19 mouse cellular contexts compared by ENCODE assay signal in genomic region chr15:98569795-98570365, GRCm38 (mm10). TPM values are rescaled to one million over a fixed set of nuclear protein-coding genes. Genes with fewer than 3 reads are reported as not detected.
A peak's percentile ranks its signal among the peaks of the same experiment; 100 is the strongest.
DNase-seq lines count a peak whose midpoint lies in the region; ATAC-seq and TF ChIP-seq lines count a peak whose summit lies in the region.
"Had no signal": no experiment of that assay in that cellular context is flagged by ENCODE, and none has a peak within 500 bp of the region (broad histone marks: within the 10 kb centered on the region; RNA-seq: fewer than 3 reads in every experiment).

No protein-coding gene starts in this region.

- peaks cover 16% of the 10 kb centered on the region for H3K36me3 ChIP-seq in forebrain, embryonic 10.5 days (replicated peaks)
- H3K36me3 ChIP-seq in forebrain, embryonic 13.5 days (ENCODE audit: poor library complexity, severe bottlenecking): no peaks in the 10 kb centered on the region; the same call in 1 of the 2 replicates
- no peaks in the 10 kb centered on the region for H3K36me3 ChIP-seq in kidney, adult 2 months (ENCODE audit: control insufficient read depth, insufficient read depth, low read length)
- H3K36me3 ChIP-seq in E14TG2a.4 (ENCODE audit: insufficient read depth, low read length): peaks cover 21% of the 10 kb centered on the region
- H3K36me3 ChIP-seq in embryonic facial prominence, embryonic 14.5 days (ENCODE audit: control insufficient read depth, insufficient read depth, low read length): 0 out of 2 replicates have a peak, but pooled peaks cover 8% of the 10 kb centered on the region
- H3K36me3 ChIP-seq: midbrain, embryonic 12.5 days; neural tube, embryonic 15.5 days had no signal

- H3K27me3 ChIP-seq in forebrain, embryonic 10.5 days (ENCODE audit: poor library complexity, severe bottlenecking): no peaks in the 10 kb centered on the region
- H3K27me3 ChIP-seq in forebrain, embryonic 13.5 days: no peaks in the 10 kb centered on the region
- H3K27me3 ChIP-seq in kidney, adult 2 months (replicated peaks; ENCODE audit: control insufficient read depth, insufficient read depth, low read length): no peaks in the 10 kb centered on the region
- no peaks in the 10 kb centered on the region for H3K27me3 ChIP-seq in E14TG2a.4 (ENCODE audit: insufficient read depth, low read length)
- no peaks in the 10 kb centered on the region for H3K27me3 ChIP-seq in embryonic facial prominence, embryonic 14.5 days (replicated peaks; ENCODE audit: control insufficient read depth, insufficient read depth, low read length)
- H3K27me3 ChIP-seq: embryonic facial prominence, embryonic 13.5 days; liver, embryonic 12.5 days; lung, embryonic 15.5 days; midbrain, embryonic 12.5 days; neural tube, embryonic 15.5 days; Patski had no signal

- H3K9me3 ChIP-seq in forebrain, embryonic 10.5 days: no peaks in the 10 kb centered on the region
- no peaks in the 10 kb centered on the region for H3K9me3 ChIP-seq in forebrain, embryonic 13.5 days (replicated peaks)
- no peaks in the 10 kb centered on the region for H3K9me3 ChIP-seq in E14TG2a.4 (ENCODE audit: low read length)
- H3K9me3 ChIP-seq in embryonic facial prominence, embryonic 14.5 days (ENCODE audit: control insufficient read depth, low read length): no peaks in the 10 kb centered on the region
- H3K9me3 ChIP-seq: embryonic facial prominence, embryonic 13.5 days; liver, embryonic 12.5 days; lung, embryonic 15.5 days; midbrain, embryonic 12.5 days; neural tube, embryonic 15.5 days had no signal

- WGBS in forebrain, embryonic 10.5 days: 90% methylated on average over 4 of the region's 4 CpGs
- 80% methylated on average over 4 of the region's 4 CpGs for WGBS in forebrain, embryonic 13.5 days
- 77% methylated on average over 4 of the region's 4 CpGs for WGBS in kidney, adult 2 months
- WGBS in embryonic facial prominence, embryonic 14.5 days: 85% methylated on average over 4 of the region's 4 CpGs

- H3K9ac ChIP-seq in forebrain, embryonic 13.5 days: no peak overlapping the region
- H3K9ac ChIP-seq in embryonic facial prominence, embryonic 14.5 days (ENCODE audit: low read depth, low read length): 0 out of 2 replicates have a peak overlapping the region, but pooled peaks have one; percentile 14
- H3K9ac ChIP-seq: lung, embryonic 15.5 days; neural tube, embryonic 15.5 days had no signal

- no peak for TF ChIP-seq POLR2A in kidney, adult 2 months (IDR thresholded peaks at IDR 0.05; ENCODE audit: low read depth, low read length)

- no peak overlapping the region for H3K4me2 ChIP-seq in forebrain, embryonic 13.5 days
- no peak overlapping the region for H3K4me2 ChIP-seq in embryonic facial prominence, embryonic 14.5 days (ENCODE audit: low read depth, low read length)

- no peak for TF ChIP-seq CTCF in kidney, adult 2 months (conservative IDR thresholded peaks at IDR 0.05; ENCODE audit: insufficient read depth, insufficient read length, low read depth, low read length)
- TF ChIP-seq CTCF in E14TG2a.4 (conservative IDR thresholded peaks at IDR 0.05; ENCODE audit: low read length): no peak

- no peak for DNase-seq in forebrain, embryonic 10.5 days (ENCODE audit: extremely low spot score, low spot score)
- DNase-seq in kidney, adult 2 months: no peak
- no peak for DNase-seq in kidney, adult 8-10 months
- no peak for DNase-seq in embryonic facial prominence, embryonic 14.5 days (ENCODE audit: low spot score)
- DNase-seq in MN1 (ENCODE audit: low spot score): no peak
- DNase-seq: adrenal gland, postnatal 10 days; cerebellum, adult 2 months; heart, postnatal 10 days; lung, postnatal 4 days; thymus, postnatal 36 days had no signal

- no peak overlapping the region for H3K27ac ChIP-seq in forebrain, embryonic 10.5 days
- H3K27ac ChIP-seq in forebrain, embryonic 13.5 days: no peak overlapping the region
- H3K27ac ChIP-seq in kidney, adult 2 months (ENCODE audit: insufficient read depth, low read depth, low read length): peak overlapping the region; percentile 27; the same call in 1 of the 2 replicates
- H3K27ac ChIP-seq in embryonic facial prominence, embryonic 14.5 days (replicated peaks; ENCODE audit: low read depth, low read length): no peak overlapping the region
- H3K27ac ChIP-seq: embryonic facial prominence, embryonic 13.5 days; hindbrain, embryonic 14.5 days; lung, embryonic 15.5 days; midbrain, embryonic 12.5 days; neural tube, embryonic 15.5 days had no signal

- peak overlapping the region; percentile 98; the same call in 1 of the 2 replicates for H3K4me3 ChIP-seq in forebrain, embryonic 10.5 days
- H3K4me3 ChIP-seq in forebrain, embryonic 13.5 days: no peak overlapping the region
- H3K4me3 ChIP-seq in kidney, adult 2 months (ENCODE audit: insufficient read depth, low read depth, low read length): no peak overlapping the region
- H3K4me3 ChIP-seq in E14TG2a.4 (replicated peaks; ENCODE audit: low read length): 0 out of 2 replicates have a peak overlapping the region, but pooled peaks have one; percentile 97
- H3K4me3 ChIP-seq in embryonic facial prominence, embryonic 14.5 days (ENCODE audit: low read depth, low read length): no peak overlapping the region

- ATAC-seq in forebrain, embryonic 13.5 days: no peak
- no peak for ATAC-seq in embryonic facial prominence, embryonic 14.5 days (ENCODE audit: low read depth)
- ATAC-seq: liver, embryonic 12.5 days; Patski had no signal

- peaks cover 33% of the 10 kb centered on the region for H3K4me1 ChIP-seq in forebrain, embryonic 10.5 days
- peaks cover 30% of the 10 kb centered on the region for H3K4me1 ChIP-seq in forebrain, embryonic 13.5 days
- H3K4me1 ChIP-seq in kidney, adult 2 months (ENCODE audit: control insufficient read depth, insufficient read depth, low read length): peaks cover 4% of the 10 kb centered on the region; the same call in 1 of the 2 replicates
- peaks cover 43% of the 10 kb centered on the region for H3K4me1 ChIP-seq in E14TG2a.4 (replicated peaks; ENCODE audit: low read depth, low read length)
- H3K4me1 ChIP-seq in embryonic facial prominence, embryonic 14.5 days (ENCODE audit: control insufficient read depth, insufficient read depth, low read length): peaks cover 18% of the 10 kb centered on the region

RNA-seq across cellular contexts. Expression of gene Ccnt1, which starts 0.8 kb away (rescaled TPM):
- 59.8 and 62.0 TPM in 2 replicates for polyA plus RNA-seq in forebrain, embryonic 10.5 days (2016; fragmentation: Nextera tagmentation; extraction: Ambion mirVana)
- 63.6 and 68.1 TPM in 2 replicates for polyA plus RNA-seq in forebrain, embryonic 13.5 days (2015; fragmentation: Nextera tagmentation; extraction: Ambion mirVana)
- polyA plus RNA-seq in kidney, adult 2 months (2012; rRNA removed): 10.0 and 11.0 TPM in 2 replicates
- polyA plus RNA-seq in embryonic facial prominence, embryonic 14.5 days (2014; fragmentation: Nextera tagmentation; extraction: Ambion mirVana): 47.9 and 51.3 TPM in 2 replicates

RNA-seq across cellular contexts. Expression of gene 4930415O20Rik, which starts 0.9 kb away (rescaled TPM):
- polyA plus RNA-seq in forebrain, embryonic 10.5 days (2016; fragmentation: Nextera tagmentation; extraction: Ambion mirVana): 0.29 TPM in 1 of 2 replicates, not detected in the other
- polyA plus RNA-seq in forebrain, embryonic 13.5 days (2015; fragmentation: Nextera tagmentation; extraction: Ambion mirVana): not detected in 2 replicates
- polyA plus RNA-seq in kidney, adult 2 months (2012; rRNA removed): 1.0 and 1.1 TPM in 2 replicates
- not detected in 2 replicates for polyA plus RNA-seq in embryonic facial prominence, embryonic 14.5 days (2014; fragmentation: Nextera tagmentation; extraction: Ambion mirVana)
- polyA plus RNA-seq: cerebellum, adult 2 months; embryonic facial prominence, embryonic 13.5 days; hindbrain, embryonic 14.5 days; liver, embryonic 12.5 days; lung, embryonic 15.5 days; midbrain, embryonic 12.5 days; neural tube, embryonic 15.5 days had no signal

RNA-seq across cellular contexts. Expression of gene Kansl2, which starts 35.8 kb away (rescaled TPM):
- 144 and 145 TPM in 2 replicates for polyA plus RNA-seq in forebrain, embryonic 10.5 days (2016; fragmentation: Nextera tagmentation; extraction: Ambion mirVana)
- 150 and 157 TPM in 2 replicates for polyA plus RNA-seq in forebrain, embryonic 13.5 days (2015; fragmentation: Nextera tagmentation; extraction: Ambion mirVana)
- polyA plus RNA-seq in kidney, adult 2 months (2012; rRNA removed): 32.0 and 33.1 TPM in 2 replicates
- polyA plus RNA-seq in embryonic facial prominence, embryonic 14.5 days (2014; fragmentation: Nextera tagmentation; extraction: Ambion mirVana): 94.3 and 97.7 TPM in 2 replicates

RNA-seq across cellular contexts. Expression of gene Adcy6, which starts 40.0 kb away (rescaled TPM):
- 9.4 and 11.9 TPM in 2 replicates for polyA plus RNA-seq in forebrain, embryonic 10.5 days (2016; fragmentation: Nextera tagmentation; extraction: Ambion mirVana)
- polyA plus RNA-seq in forebrain, embryonic 13.5 days (2015; fragmentation: Nextera tagmentation; extraction: Ambion mirVana): 8.9 and 10.3 TPM in 2 replicates
- polyA plus RNA-seq in kidney, adult 2 months (2012; rRNA removed): 98.7 and 104 TPM in 2 replicates
- 14.9 and 18.8 TPM in 2 replicates for polyA plus RNA-seq in embryonic facial prominence, embryonic 14.5 days (2014; fragmentation: Nextera tagmentation; extraction: Ambion mirVana)

Comparison
In these comparisons a context has a peak if more than half of its experiments do, and no peak if none do; other contexts are left out.
1. H3K4me3 ChIP-seq: peak in forebrain, embryonic 10.5 days (single experiment) and E14TG2a.4 (single experiment); none in forebrain, embryonic 13.5 days (single experiment), kidney, adult 2 months (single experiment) and embryonic facial prominence, embryonic 14.5 days (single experiment).